Mouse (Mus musculus): Measurements from ENCODE around the gene Ep400. TPM values are rescaled to one million over a fixed set of nuclear protein-coding genes. Genes with fewer than 3 reads are reported as not detected.

Gene Ep400
- total RNA-seq, 1 experiment from 2014 or later = 47.0 TPM

GRCm38 (mm10) chr5:110635951-110636707 is 134.4 kb downstream of the Ep400 start:
- ATAC-seq (replicated peaks in 1 of 2; ENCODE audit: insufficient read depth in 1 of 2, low FRiP score in 2 of 2, low TSS enrichment in 1 of 2, low read depth in 1 of 2, poor library complexity in 2 of 2, severe bottlenecking in 2 of 2) = peak; percentile 61 to 68

GRCm38 (mm10) chr5:110629525-110630120 is 140.9 kb downstream of the Ep400 start:
- no peak for ATAC-seq (replicated peaks in 1 of 2; ENCODE audit: insufficient read depth in 1 of 2, low FRiP score in 2 of 2, low TSS enrichment in 1 of 2, low read depth in 1 of 2, poor library complexity in 2 of 2, severe bottlenecking in 2 of 2)

GRCm38 (mm10) chr5:110628156-110628555 is 142.4 kb downstream of the Ep400 start:
- no peak for ATAC-seq (replicated peaks in 1 of 2; ENCODE audit: insufficient read depth in 1 of 2, low FRiP score in 2 of 2, low TSS enrichment in 1 of 2, low read depth in 1 of 2, poor library complexity in 2 of 2, severe bottlenecking in 2 of 2)

- ATAC-seq (replicated peaks in 1 of 2; ENCODE audit: insufficient read depth in 1 of 2, low FRiP score in 2 of 2, low TSS enrichment in 1 of 2, low read depth in 1 of 2, poor library complexity in 2 of 2, severe bottlenecking in 2 of 2) = no peak
These were observed 143.2 kb downstream of the Ep400 start for GRCm38 (mm10) chr5:110627351-110627750.

- ATAC-seq (replicated peaks in 1 of 2; ENCODE audit: insufficient read depth in 1 of 2, low FRiP score in 2 of 2, low TSS enrichment in 1 of 2, low read depth in 1 of 2, poor library complexity in 2 of 2, severe bottlenecking in 2 of 2) = no peak
These were observed 146.2 kb downstream of the Ep400 start for GRCm38 (mm10) chr5:110624319-110624718.

GRCm38 (mm10) chr5:110619226-110619625 is 151.3 kb downstream of the Ep400 start:
- no peak for ATAC-seq (replicated peaks in 1 of 2; ENCODE audit: insufficient read depth in 1 of 2, low FRiP score in 2 of 2, low TSS enrichment in 1 of 2, low read depth in 1 of 2, poor library complexity in 2 of 2, severe bottlenecking in 2 of 2)

Other genes with a start within 250 kb of the Ep400 start
- not detected in 2 replicates for gene Galnt9, start 226.4 kb downstream of the Ep400 start, total RNA-seq (2017)
- 23.3 and 24.8 TPM in 2 replicates for gene Noc4l, start 117.3 kb downstream of the Ep400 start, total RNA-seq (2017)
- 4.9 and 9.2 TPM in 2 replicates for gene Ddx51, start 117.3 kb downstream of the Ep400 start, total RNA-seq (2017)
- 46.0 and 75.6 TPM in 2 replicates for gene Pus1, start 9.9 kb upstream of the Ep400 start, total RNA-seq (2017)
- gene Ulk1, start 39.4 kb upstream of the Ep400 start, total RNA-seq (2017) = 15.6 and 24.0 TPM in 2 replicates
- gene Hscb, start 69.1 kb upstream of the Ep400 start, total RNA-seq (2017) = 76.1 and 99.3 TPM in 2 replicates
- 37.2 and 42.2 TPM in 2 replicates for gene Chek2, start 69.3 kb upstream of the Ep400 start, total RNA-seq (2017)
- 2.3 and 4.8 TPM in 2 replicates for gene Ttc28, start 109.1 kb upstream of the Ep400 start, total RNA-seq (2017)

All from hematopoietic stem cell, adult 5-6 weeks (primary cell).